Mouse (Mus musculus): ENCODE data around the gene Npas2.

GRCm38 (mm10) chr1:39292001-39292400 is 98.5 kb downstream of the Npas2 start:
- TF ChIP-seq CTCF (IDR thresholded peaks at IDR 0.05; ENCODE audit: control insufficient read depth, insufficient read depth, low read length) (no peak), POLR2A (IDR thresholded peaks at IDR 0.05; ENCODE audit: borderline replicate concordance, control insufficient read depth, low read depth, low read length) (no peak)

Measured in bone marrow, adult 2 months (tissue).